Mouse (Mus musculus) adrenal gland, adult 18-20 months (tissue): ENCODE results near the gene 2900092C05Rik. TPM values are rescaled to one million over a fixed set of nuclear protein-coding genes. Genes with fewer than 3 reads are reported as not detected.
A peak's percentile ranks its signal among the peaks of the same experiment; 100 is the strongest.

Experiments
- DNase-seq, 2 experiments: peaks; one replicate each; pipeline ENCODE4 v3.0.0; 2021 to 2022; ENCODE audit warnings: low spot score in 2 of 2
- long read RNA-seq, 2 experiments: library from polyadenylated mRNA; stranded (forward); transcript quantifications; one replicate each; pipeline ENCODE4 v2.0.0; 2021
- total RNA-seq, 2 experiments: library from RNA; stranded (reverse); gene quantifications; 1 replicate in 1 of 2; 2 replicates in 1 of 2; pipeline ENCODE4 v1.2.3; 2021

Gene 2900092C05Rik
- not detected for total RNA-seq
- long read RNA-seq, experiment 1: 0 reads
- long read RNA-seq, experiment 2: 0 reads

DNA sequence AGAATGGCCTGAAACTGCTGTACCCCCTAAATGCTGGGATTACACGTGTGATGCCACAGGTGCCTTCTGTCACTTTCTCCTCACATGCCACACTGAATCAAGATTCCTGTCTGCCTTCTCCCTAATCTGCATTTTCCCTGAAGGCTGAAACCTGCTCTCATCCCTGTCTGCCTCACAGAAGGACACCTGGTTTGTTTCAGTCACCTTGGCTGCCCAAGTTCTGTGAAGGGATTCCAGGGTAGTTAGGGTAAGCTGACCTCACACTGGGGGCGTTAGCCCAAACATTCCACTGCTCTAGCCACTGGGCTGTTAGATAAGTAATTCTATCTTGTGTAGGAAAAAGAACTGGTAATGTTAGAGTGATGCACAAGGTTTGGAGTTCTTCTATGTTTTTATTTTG lies at the start of gene 2900092C05Rik:
Gene 2900092C05Rik (plus strand): TSS at position 301 of the 400 bp plus-strand sequence.
- DNase-seq: no peak

DNA sequence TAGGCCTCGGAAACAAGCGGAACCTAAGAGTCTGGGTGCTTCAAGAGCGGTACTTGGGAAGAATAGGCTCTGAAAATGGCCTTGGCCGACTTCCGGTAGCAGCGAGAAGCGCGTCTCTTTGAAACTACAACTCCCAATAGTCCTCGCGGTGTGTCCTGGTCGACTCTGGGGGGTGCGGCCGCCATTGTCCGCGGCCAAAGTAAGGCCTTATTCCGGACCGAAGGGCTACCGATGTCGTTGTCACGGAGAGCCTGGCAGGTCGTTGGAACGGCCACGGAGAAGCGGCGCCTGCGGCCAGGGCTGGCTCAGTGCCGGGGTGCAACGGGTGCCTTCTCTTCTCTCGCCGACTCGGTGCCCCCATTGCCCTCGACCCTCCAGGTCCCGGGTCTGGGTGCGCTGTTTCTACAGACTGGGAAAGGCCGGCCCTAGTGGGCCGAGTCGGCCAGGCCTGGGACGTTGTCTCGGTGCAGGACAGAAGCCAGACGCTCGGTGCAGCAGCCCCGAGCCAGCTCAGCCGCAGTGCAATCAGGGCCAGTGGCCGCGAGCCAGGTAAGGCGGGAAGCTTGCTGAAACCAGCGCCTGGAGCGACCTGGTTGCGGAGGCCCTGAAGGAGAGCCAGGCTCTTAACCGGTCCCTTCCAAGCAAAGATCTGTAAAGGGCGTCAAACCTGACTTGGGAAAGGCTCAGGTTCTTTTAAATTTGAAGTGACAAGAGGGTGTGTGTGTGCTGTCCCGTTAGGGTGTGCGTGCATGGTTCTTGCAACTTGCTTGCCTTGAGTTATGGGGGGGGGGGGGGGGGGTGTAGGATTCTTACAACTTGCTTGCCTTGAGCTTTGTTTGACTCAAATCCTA lies 33.9 kb upstream of the 2900092C05Rik start, which contains the start of gene Zfp606:
Gene Zfp606 (plus strand): TSS at position 136 of the 851 bp plus-strand sequence.
- peak; percentile 70 to 71 for DNase-seq

DNA sequence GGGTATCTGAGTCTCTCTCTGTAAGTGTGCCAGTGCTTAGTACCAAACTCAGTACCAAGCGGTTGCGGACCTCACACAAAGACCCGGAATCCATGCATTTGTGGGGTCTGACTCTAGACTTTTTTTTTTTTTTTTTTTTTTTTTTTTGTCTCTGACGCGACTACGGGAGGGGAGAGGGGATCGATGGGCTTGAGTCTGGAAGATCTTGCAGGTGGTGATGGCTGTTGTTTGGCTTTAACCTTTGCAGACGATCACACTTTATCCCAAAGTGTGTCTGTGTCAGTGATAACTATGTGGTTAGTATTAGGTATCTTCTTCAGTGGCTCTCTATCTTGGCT lies 33.3 kb upstream of the 2900092C05Rik start:
- no peak for DNase-seq

DNA sequence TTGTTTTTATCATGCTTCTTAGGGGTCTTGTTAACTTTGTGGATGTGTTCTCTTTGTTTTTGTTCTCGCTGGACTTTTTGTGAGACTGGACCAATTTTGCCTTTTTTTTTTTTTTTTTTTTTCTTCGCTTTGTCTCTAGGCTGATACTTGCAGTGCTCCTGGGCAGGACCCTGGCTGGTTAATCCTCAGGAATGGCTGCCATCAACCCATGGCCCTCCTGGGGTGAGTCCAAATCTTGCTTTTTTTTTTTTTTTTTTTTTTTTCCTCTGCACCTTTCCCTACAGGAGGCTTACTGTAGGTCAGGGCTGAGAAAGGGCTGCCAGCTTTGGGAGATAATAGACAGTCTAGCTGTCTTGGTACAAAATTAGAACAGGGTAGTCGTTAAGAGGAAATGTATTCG lies 32.8 kb upstream of the 2900092C05Rik start:
- DNase-seq: no peak

DNA sequence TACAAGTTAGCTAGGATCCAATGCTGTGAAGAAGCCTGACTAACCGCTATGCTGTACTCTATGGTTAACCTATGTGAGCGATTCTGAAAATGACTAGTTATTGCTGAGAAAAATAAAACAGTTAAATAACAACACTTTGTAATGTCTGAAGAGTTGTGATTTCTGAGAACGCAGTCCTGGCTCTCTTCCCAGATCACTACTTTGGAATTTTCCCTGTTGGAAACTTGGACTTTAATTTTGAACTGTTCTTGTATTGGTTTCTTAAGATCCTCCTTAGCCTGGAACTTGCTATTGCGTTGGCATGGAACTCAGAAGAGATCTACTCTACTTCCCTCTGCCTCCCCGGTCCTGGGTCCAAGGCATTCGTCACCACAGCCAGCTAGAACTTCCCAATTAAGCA lies 28.5 kb upstream of the 2900092C05Rik start:
- no peak for DNase-seq

DNA sequence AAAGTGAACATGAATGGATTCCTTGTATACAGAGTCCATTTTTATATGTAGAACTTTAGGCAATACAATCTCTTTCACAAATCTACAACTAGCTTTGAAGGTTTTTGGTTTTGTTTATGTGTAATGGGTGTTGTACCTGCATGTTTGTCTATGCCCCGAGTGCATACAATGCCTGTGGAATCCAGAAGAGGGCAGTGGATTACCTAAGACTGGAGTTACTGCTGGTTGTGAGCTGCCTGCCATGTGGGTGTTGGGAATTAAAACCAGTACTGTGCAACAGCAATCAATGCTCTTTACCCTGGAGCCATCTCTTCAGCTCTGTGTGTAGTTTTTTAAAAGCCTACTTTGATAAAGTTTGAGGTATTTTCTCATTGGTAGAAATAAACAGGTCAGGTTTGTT lies 26.4 kb upstream of the 2900092C05Rik start:
- no peak for DNase-seq

DNA sequence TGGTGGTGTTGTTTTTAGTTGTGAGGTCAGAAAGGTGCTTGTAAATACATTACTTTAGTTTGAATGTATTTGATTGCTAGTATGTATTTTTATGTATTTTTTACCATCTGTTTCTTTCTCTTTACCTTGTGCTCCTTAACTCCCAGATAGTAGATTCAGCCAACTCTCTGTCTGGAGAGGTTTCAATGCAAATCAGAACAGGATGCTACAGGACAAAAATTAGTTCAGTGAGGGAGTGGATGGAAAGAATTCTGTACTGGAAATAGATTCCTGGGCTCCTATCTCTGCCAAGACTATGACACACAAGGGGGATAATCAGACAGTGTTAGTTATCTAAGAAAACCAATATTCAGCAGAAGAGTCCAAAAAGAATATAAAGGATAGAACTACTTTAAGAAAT lies 25.6 kb upstream of the 2900092C05Rik start:
- DNase-seq: no peak

DNA sequence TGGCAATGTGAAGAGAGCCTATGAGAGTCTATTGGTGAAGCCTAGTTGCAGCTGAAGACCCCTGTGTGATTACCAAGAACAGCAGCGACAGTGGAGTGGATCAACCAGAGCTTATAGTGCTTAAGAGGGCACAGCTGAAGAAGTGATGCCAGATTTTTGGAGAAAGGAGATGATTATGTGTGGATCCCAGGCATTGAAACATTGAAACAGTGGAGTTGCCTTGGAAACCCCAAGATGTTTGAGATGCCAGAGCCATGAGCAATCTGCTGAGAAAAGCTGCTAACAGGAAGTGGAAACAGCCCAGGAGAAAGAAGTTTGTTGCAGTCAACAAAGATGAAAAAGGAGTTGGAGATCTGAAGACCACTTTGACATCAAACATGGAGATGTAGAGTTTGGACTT lies 1.4 kb upstream of the 2900092C05Rik start:
- no peak for DNase-seq

Other genes with a start within 250 kb of the 2900092C05Rik start
- gene Vmn1r81, start 244.2 kb upstream of the 2900092C05Rik start, total RNA-seq: not detected
- not detected for gene Vmn1r82, start 212.1 kb upstream of the 2900092C05Rik start, total RNA-seq
- gene Vmn1r83, start 183.0 kb upstream of the 2900092C05Rik start, total RNA-seq: not detected
- gene Vmn1r84, start 143.2 kb upstream of the 2900092C05Rik start, total RNA-seq: not detected
- 1 to 10 TPM; 3.7 to 5.3 TPM for gene Zfp551, start 89.8 kb upstream of the 2900092C05Rik start, total RNA-seq
- gene Zfp606, start 34.2 kb upstream of the 2900092C05Rik start, total RNA-seq: 1 to 10 TPM; 7.4 to 9.2 TPM
- gene Vmn2r53, start 96.3 kb downstream of the 2900092C05Rik start, total RNA-seq: under 1 TPM; 0.03 TPM
- gene Vmn2r54, start 127.8 kb downstream of the 2900092C05Rik start, total RNA-seq: not detected
- gene Vmn2r55, start 172.5 kb downstream of the 2900092C05Rik start, total RNA-seq: not detected
- not detected for gene Vmn2r56, start 222.5 kb downstream of the 2900092C05Rik start, total RNA-seq